Mouse (Mus musculus): ENCODE results near the gene Lbhd1.
A peak's percentile ranks its signal among the peaks of the same experiment; 100 is the strongest.

Lbhd1 gene

DNA sequence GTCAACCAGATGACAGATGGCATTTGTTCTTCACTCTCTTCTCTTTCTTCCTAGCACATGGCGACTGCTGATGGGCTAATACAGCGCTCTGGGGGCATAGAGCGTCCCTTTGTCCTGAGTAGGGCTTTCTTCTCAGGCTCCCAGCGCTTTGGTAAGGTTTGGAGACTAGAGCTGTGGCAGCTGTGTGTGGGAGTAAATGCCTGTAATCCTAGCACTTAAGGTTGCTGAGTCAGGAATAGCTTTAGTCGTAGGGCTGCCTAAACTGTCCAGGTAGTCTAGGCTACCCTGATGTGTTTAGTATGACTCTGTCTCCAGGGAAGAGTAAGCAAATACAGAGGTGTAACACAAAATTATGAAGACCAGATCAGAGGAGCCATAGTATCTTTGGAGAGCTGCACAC, 28.3 kb downstream of the Lbhd1 start:
- no peak for DNase-seq (ENCODE audit: low spot score in 2 of 2)

DNA sequence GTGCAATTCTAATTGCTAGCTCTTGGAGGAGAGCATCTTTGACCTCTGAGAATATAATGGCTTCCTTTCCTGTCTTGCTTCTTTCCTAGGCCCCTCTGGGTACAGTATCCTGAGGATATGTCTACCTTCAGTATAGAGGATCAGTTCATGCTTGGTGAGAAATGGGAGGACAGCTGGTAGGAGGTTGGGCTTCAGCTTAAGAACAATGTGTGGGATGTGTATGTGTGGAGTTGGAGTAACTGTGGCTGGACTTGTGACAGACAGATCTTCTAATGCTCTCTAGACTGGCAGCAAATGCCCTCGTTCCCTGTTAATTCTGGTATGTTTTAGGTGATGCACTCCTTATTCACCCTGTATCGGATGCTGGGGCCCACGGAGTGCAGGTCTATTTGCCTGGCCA, 30.7 kb downstream of the Lbhd1 start:
- no peak for DNase-seq (ENCODE audit: low spot score in 2 of 2)

- DNase-seq (ENCODE audit: low spot score in 2 of 2) = no peak
These were observed 35.5 kb downstream of the Lbhd1 start for GRCm38 (mm10) chr19:8919000-8919399.

- no peak for DNase-seq (ENCODE audit: low spot score in 2 of 2)
These were observed 36.1 kb downstream of the Lbhd1 start for GRCm38 (mm10) chr19:8919684-8920072.

DNA sequence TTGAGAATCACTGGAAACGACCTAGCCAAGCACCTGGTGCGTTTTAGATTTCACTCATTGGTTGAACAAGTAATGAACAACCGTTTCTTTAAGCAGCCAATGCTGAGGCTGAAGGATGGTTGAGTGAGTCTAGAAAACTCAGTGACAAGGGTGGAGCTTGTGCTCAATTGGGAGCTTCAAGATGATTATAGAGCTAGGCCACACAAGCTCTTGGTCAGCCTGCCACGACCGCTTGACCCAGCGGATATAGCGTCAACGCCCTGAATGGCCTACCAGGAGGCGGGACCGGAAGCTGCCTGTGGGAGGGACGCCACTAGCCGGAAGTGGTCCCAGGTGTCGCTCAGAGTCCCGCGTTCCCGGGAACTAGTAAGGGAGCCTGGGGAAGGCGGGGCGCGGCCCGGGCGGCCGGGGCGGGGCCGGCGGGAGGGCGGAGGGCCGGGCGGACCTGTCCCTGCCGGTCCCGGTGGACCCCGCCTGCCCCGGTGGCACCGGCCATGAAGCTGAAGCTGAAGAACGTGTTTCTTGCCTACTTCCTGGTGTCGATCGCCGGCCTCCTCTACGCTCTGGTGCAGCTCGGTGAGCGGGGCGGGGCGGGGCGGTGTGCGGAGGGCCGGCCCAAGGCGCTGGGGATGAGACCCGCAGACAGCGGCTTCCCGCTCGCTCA, 36.7 kb downstream of the Lbhd1 start, which contains the start of gene B3gat3:
TSS of gene B3gat3 (plus strand) at position 302 of the 664 bp plus-strand sequence.
- DNase-seq (ENCODE audit: low spot score in 2 of 2) = peak; percentile 88 to 91

DNA sequence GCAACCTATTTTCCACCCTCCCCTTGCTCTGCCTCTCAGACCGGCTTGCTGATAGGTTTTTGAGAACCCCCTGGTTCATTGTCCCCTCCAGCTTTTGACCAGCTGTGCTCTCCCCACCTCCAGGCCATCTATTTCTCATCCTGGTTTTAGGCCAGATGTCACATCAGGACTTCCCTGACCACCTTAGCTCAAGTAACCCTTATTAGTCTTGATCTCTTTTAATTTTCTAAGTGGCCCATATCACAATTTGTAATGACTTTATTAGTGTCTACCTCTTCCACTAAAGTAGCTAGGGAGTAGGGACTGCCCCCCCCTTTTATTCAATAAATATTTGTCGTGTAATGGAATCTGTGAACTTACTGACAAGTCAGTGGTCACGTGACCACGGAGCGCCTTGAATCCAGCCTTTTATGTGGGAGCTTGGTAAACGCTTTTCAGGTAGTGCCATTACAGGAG, 37.3 kb downstream of the Lbhd1 start:
- no peak for DNase-seq (ENCODE audit: low spot score in 2 of 2)

DNA sequence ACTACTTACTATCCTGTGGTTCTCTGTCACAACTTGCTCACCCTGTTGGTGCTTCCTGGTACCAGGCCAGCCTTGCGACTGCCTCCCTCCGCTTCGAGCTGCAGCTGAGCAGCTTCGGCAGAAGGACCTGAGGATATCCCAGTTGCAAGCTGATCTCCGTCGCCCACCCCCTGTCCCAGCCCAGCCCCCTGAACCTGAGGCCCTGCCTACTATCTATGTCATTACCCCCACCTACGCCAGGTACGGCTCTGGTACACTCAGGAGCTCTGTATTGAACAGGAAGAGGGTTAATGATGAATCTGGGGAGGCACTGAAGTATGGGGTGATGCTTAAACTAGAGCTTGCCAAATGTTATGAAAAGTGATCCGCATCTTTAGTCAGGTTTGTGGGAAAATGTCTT, 38.2 kb downstream of the Lbhd1 start:
- no peak for DNase-seq (ENCODE audit: low spot score in 2 of 2)

DNA sequence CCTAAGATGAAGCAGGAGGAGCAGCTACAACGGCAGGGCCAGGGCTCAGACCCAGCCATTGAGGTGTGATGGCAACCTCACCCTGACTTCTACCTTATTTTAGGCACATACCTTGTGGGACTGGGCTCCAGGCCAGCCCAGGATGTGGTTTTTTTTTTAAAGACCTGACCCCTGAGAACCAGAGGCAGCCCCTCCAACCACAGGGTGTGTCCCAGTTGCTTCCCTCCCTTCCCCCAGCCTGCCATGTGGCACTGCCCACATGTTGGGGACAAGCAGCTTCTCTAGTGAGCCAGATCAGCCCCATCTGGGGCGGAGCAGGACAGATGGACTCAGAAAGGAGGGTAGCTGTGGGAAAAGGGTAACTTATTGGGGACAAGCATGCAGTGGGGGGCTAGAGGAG, 43.2 kb downstream of the Lbhd1 start:
- DNase-seq (ENCODE audit: low spot score in 2 of 2) = no peak

DNA sequence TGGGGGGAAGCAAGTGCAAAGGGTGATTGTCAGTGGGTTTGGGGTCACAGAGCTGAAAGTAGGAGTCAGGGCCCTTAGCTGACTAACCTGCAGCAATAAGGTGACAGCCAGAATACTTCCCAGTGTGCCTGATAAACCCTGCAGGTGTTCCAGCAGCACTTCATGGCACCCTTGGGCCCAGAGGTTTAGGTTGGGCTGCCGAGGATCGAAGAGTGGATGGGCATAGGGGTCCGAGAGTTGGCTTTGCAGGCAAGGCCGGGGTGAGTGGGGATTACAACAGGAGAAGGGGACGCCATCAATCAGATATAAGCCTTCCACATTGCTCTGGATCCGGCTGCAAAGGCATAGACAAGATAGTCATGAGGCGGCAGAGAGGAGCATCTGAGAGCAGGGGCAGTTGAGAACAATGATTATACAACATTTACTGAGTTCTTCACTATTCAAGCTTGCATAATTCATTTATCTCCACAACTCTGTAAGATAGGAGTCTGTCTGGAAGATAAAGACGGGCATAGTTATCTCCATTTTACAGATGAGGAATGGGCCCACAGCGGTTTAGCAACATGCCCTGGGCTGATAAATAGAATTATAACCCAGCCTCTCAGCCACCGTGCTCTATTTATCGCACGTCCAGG, 44.5 kb downstream of the Lbhd1 start:
- no peak for DNase-seq (ENCODE audit: low spot score in 2 of 2)

- no peak for DNase-seq (ENCODE audit: low spot score in 2 of 2)
These were observed 45.2 kb downstream of the Lbhd1 start for GRCm38 (mm10) chr19:8928689-8929223.

GRCm38 (mm10) chr19:8929224-8930088, 45.9 kb downstream of the Lbhd1 start, which contains the start of the genes Rom1 and Eml3:
TSS of gene Rom1 (minus strand) at chr19:8929356.
TSS of gene Eml3 (plus strand) at chr19:8929552.
- peak; percentile 65 to 68 for DNase-seq (ENCODE audit: low spot score in 2 of 2)

- no peak for DNase-seq (ENCODE audit: low spot score in 2 of 2)
These were observed 46.6 kb downstream of the Lbhd1 start for GRCm38 (mm10) chr19:8930117-8930516.

DNA sequence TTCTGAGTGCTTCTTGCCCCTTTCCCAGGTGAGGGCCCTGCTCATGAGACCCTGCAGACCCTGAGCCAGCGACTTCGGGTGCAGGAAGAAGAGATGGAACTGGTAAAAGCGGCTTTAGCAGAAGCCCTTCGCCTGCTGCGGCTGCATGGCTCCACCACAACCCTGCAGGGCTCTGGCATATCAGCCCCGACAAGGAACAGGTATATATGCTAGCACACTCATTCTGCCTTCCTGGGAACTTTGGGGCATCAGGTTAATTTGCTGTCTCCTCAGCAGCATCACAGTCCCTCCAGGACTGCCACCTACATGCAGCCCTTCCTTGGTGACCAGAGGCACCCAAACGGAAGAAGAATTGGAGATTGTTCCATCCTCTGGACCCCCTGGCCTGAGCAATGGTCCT, 47.2 kb downstream of the Lbhd1 start:
- DNase-seq (ENCODE audit: low spot score in 2 of 2) = no peak

- no peak for DNase-seq (ENCODE audit: low spot score in 2 of 2)
These were observed 53.2 kb downstream of the Lbhd1 start for GRCm38 (mm10) chr19:8936736-8937135.

GRCm38 (mm10) chr19:8940526-8941133, 57.1 kb downstream of the Lbhd1 start:
- DNase-seq (ENCODE audit: low spot score in 2 of 2) = no peak

- DNase-seq (ENCODE audit: low spot score in 2 of 2) = no peak
These were observed 57.6 kb downstream of the Lbhd1 start for GRCm38 (mm10) chr19:8941136-8941514.

DNA sequence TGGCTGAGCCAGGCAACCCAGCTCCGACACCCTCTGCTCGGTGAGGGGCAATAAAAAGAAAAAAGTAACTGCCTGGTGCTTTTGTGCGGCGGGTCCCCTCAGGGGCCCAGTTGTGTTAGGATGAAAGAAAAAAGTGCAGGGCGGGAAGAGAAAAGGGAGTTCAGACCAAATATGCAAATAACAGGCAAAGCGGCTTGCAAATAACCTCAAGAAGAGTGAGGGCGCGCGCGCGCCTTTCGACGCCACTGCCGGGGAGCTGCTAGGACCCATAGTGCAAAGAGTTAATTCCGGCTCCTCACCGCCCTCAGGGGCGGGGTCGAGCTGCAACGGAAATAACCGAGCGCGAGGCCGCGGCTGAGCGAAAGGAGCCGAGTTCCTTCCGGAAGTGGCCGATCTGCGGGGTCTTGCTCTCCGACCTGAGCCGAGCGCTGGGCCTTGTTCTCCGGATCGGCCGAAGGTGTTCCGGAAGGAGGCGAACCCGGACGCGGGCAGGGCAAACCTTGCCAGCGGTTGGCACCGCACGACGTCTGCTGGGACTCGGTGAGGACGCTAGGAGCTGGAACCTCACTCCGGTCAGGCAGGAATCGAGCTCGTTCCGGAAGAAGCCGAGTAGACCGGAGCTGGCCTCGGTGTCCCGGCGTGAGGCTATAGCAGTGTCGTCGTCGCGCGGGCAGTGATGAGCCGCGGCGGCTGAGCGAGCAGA, 58.1 kb downstream of the Lbhd1 start, which contains the start of gene Mta2:
TSS of gene Mta2 (plus strand) at position 361 of the 703 bp plus-strand sequence.
- DNase-seq (ENCODE audit: low spot score in 2 of 2) = peak; percentile 91 to 96
